Mouse (Mus musculus): ENCODE measurements at regions not wholly inside any gene's neighbourhood (a gene's known extent, or its start where the extent isn't known, plus 50 kb on each side); places are given as distances from the start of the nearest gene placed in this dataset.

- no peak for TF ChIP-seq POLR2A (IDR thresholded peaks at IDR 0.05; ENCODE audit: borderline replicate concordance, control insufficient read depth, low read depth, low read length)
- TF ChIP-seq CTCF (IDR thresholded peaks at IDR 0.05; ENCODE audit: control insufficient read depth, insufficient read depth, low read length), result no peak
Measured at GRCm38 (mm10) chr1:43310711-43311695, 114.2 kb upstream of the Fhl2 start.
